16 mouse cellular contexts compared by ENCODE assay signal in genomic region chr17:78614481-78614880, GRCm38 (mm10).
"Had no signal": no experiment of that assay in that cellular context is flagged by ENCODE, and none has a peak within 500 bp of the region (broad histone marks: within the 10 kb centered on the region; RNA-seq: fewer than 3 reads in every experiment).

No protein-coding gene starts in this region.

- H3K4me3 ChIP-seq: liver, embryonic 15.5 days; lung, embryonic 15.5 days; megakaryocyte, embryonic 14.5 days; midbrain, embryonic 12.5 days; neural tube, embryonic 12.5 days had no signal

- H3K4me2 ChIP-seq: liver, embryonic 15.5 days; lung, embryonic 15.5 days; midbrain, embryonic 12.5 days; neural tube, embryonic 12.5 days had no signal

- DNase-seq: liver, postnatal 0 days; lung, adult 2 months; lung, postnatal 14 days; lung, postnatal 36 days; midbrain, embryonic 14.5 days; right cerebral cortex, postnatal 14 days; thymus, adult 2 months; thymus, postnatal 25 days; thymus, postnatal 4 days had no signal

- H3K9me3 ChIP-seq: liver, embryonic 15.5 days; lung, embryonic 15.5 days; megakaryocyte, embryonic 14.5 days; midbrain, embryonic 12.5 days; neural tube, embryonic 12.5 days had no signal

- H3K36me3 ChIP-seq: liver, embryonic 15.5 days; lung, embryonic 15.5 days; midbrain, embryonic 12.5 days; neural tube, embryonic 12.5 days had no signal

- H3K27me3 ChIP-seq: liver, embryonic 15.5 days; lung, embryonic 15.5 days; midbrain, embryonic 12.5 days; neural tube, embryonic 12.5 days had no signal

- ATAC-seq: liver, postnatal 0 days; lung, postnatal 0 days had no signal

- H3K27ac ChIP-seq: liver, embryonic 15.5 days; lung, embryonic 15.5 days; macrophage; midbrain, embryonic 12.5 days; neural tube, embryonic 12.5 days had no signal

- H3K9ac ChIP-seq: liver, embryonic 15.5 days; liver, postnatal 0 days; lung, embryonic 15.5 days; midbrain, embryonic 12.5 days; neural tube, embryonic 12.5 days had no signal

- H3K4me1 ChIP-seq: liver, embryonic 15.5 days; lung, embryonic 15.5 days; megakaryocyte, embryonic 14.5 days; midbrain, embryonic 12.5 days; neural tube, embryonic 12.5 days had no signal
